Mouse (Mus musculus) heart, embryonic 11.5 days (tissue): ENCODE measurements around the gene Heatr4. TPM values are rescaled to one million over a fixed set of nuclear protein-coding genes. Genes with fewer than 3 reads are reported as not detected.
"Not testable (repeated sequence)": the region's sequence is repeated elsewhere in the genome, so short reads cannot be mapped to it uniquely, and the experiment has no call there.

Experiments used
- ATAC-seq: fragments of 200-750 bp; cut with Nextera tagmentation; replicated peaks from 2 replicates; pipeline ENCODE4 v1.8.0; 2017; ENCODE audit warnings: moderate library complexity; ENCODE audit not compliant: insufficient number of reproducible peaks, low FRiP score, low TSS enrichment
- H3K27ac ChIP-seq: fragments of 300-500 bp; sonication (generic); 2 replicates; pipeline ENCODE4 v1.5.1; 2014; ENCODE audit warnings: mild to moderate bottlenecking, low read depth, low read length
- H3K27me3 ChIP-seq: fragments of 300-500 bp; sonication (generic); 2 replicates; pipeline ENCODE4 v1.6.1; 2014; ENCODE audit warnings: mild to moderate bottlenecking, low read length, mixed read lengths; ENCODE audit not compliant: control insufficient read depth, insufficient read depth
- H3K36me3 ChIP-seq: fragments of 300-500 bp; sonication (generic); 2 replicates; pipeline ENCODE4 v1.6.1; 2014; ENCODE audit warnings: mild to moderate bottlenecking, low read length, moderate library complexity, mixed read lengths; ENCODE audit not compliant: control insufficient read depth, insufficient read depth
- H3K4me1 ChIP-seq: fragments of 300-500 bp; sonication (generic); 2 replicates; pipeline ENCODE4 v1.6.1; 2014; ENCODE audit warnings: low read length; ENCODE audit not compliant: control insufficient read depth, insufficient read depth
- H3K4me2 ChIP-seq: fragments of 300-500 bp; sonication (generic); 2 replicates; pipeline ENCODE4 v1.6.1; 2014; ENCODE audit warnings: mild to moderate bottlenecking, moderate library complexity
- H3K4me3 ChIP-seq: fragments of 300-500 bp; sonication (generic); 2 replicates; pipeline ENCODE4 v1.5.1; 2014; ENCODE audit warnings: low read depth, low read length
- H3K9ac ChIP-seq: fragments of 300-500 bp; sonication (generic); 2 replicates; pipeline ENCODE4 v1.6.1; 2014; ENCODE audit warnings: mild to moderate bottlenecking, low read depth, low read length, moderate library complexity
- H3K9me3 ChIP-seq: fragments of 300-500 bp; sonication (generic); replicated peaks from 2 replicates; pipeline ENCODE4 v1.6.1; 2016; ENCODE audit warnings: low read length; ENCODE audit not compliant: control insufficient read depth
- WGBS: fragments of 180-500 bp; shearing (Covaris S2); extraction: QIAGEN DNeasy Blood & Tissue Kit; methylation state at CpG from one replicate; pipeline ENCODE4 v1.1.7; 2014; ENCODE audit not compliant: insufficient replicate concordance; 5-methylcytosine and 5-hydroxymethylcytosine counted together
- polyA plus RNA-seq: library from polyadenylated mRNA; unstranded; fragments of >200 nt; fragmentation: Nextera tagmentation; extraction: Ambion mirVana; gene quantifications from 2 replicates; pipeline ENCODE4 v1.2.1, GENCODE M21; 2014

Heatr4 gene
- polyA plus RNA-seq, 1 experiment from 2014 or later = not detected

GRCm38 (mm10) chr12:83939332-83939731 is 45.3 kb downstream of the Heatr4 start:
- Histone ChIP-seq H3K27ac (no peak overlapping the region; the same call in 1 of the 2 replicates), H3K27me3 (no peaks in the 10 kb centered on the region), H3K4me2 (no peak overlapping the region), H3K9me3 (no peaks in the 10 kb centered on the region), H3K36me3 (no peaks in the 10 kb centered on the region), H3K4me3 (no peak overlapping the region), H3K4me1 (no peaks in the 10 kb centered on the region), H3K9ac (no peak overlapping the region)
- 72% methylated on average over 2 of the region's 2 CpGs for WGBS
- no peak for ATAC-seq

- not testable (repeated sequence) for ATAC-seq, H3K9ac ChIP-seq, H3K4me3 ChIP-seq
Measured at GRCm38 (mm10) chr12:83938592-83938991, 46.1 kb downstream of the Heatr4 start.

GRCm38 (mm10) chr12:83937600-83937999 is 47.1 kb downstream of the Heatr4 start:
- Histone ChIP-seq H3K4me2 (no peak overlapping the region), H3K9ac (no peak overlapping the region), H3K27ac (no peak overlapping the region), H3K27me3 (no peaks in the 10 kb centered on the region), H3K9me3 (no peaks in the 10 kb centered on the region), H3K4me3 (no peak overlapping the region), H3K36me3 (no peaks in the 10 kb centered on the region), H3K4me1 (no peaks in the 10 kb centered on the region)
- ATAC-seq = no peak
- 59% methylated on average over 10 of the region's 10 CpGs for WGBS

More at GRCm38 (mm10) chr12:83938592-83938991, 46.1 kb downstream of the Heatr4 start:
- not testable (repeated sequence) for H3K27me3 ChIP-seq, H3K36me3 ChIP-seq, H3K9me3 ChIP-seq, H3K27ac ChIP-seq, H3K4me1 ChIP-seq, H3K4me2 ChIP-seq
- 51% methylated on average over 1 of the region's 1 CpGs for WGBS

GRCm38 (mm10) chr12:83929186-83929804 is 55.4 kb downstream of the Heatr4 start:
- WGBS = 5% methylated on average over 2 of the region's 2 CpGs
- no peak for ATAC-seq

GRCm38 (mm10) chr12:83927747-83928146 is 56.9 kb downstream of the Heatr4 start:
- no peak for ATAC-seq
- Histone ChIP-seq H3K27ac (no peak overlapping the region), H3K36me3 (no peaks in the 10 kb centered on the region), H3K4me3 (no peak overlapping the region), H3K9ac (no peak overlapping the region), H3K4me1 (peaks cover 35% of the 10 kb centered on the region), H3K4me2 (no peak overlapping the region), H3K27me3 (no peaks in the 10 kb centered on the region), H3K9me3 (no peaks in the 10 kb centered on the region)
- WGBS = 67% methylated on average over 4 of the region's 4 CpGs

More at GRCm38 (mm10) chr12:83929186-83929804, 55.4 kb downstream of the Heatr4 start:
- H3K27ac ChIP-seq = peak overlapping the region; percentile 50; the same call in 1 of the 2 replicates
- no peak overlapping the region for H3K9ac ChIP-seq
- H3K4me3 ChIP-seq = no peak overlapping the region
- H3K36me3 ChIP-seq = no peaks in the 10 kb centered on the region
- peaks cover 24% of the 10 kb centered on the region for H3K4me1 ChIP-seq
- H3K4me2 ChIP-seq = no peak overlapping the region
- no peaks in the 10 kb centered on the region for H3K27me3 ChIP-seq
- H3K9me3 ChIP-seq = no peaks in the 10 kb centered on the region

GRCm38 (mm10) chr12:83926061-83926460 is 58.6 kb downstream of the Heatr4 start:
- no peak for ATAC-seq
- H3K4me3 ChIP-seq = no peak overlapping the region
- H3K9ac ChIP-seq = no peak overlapping the region
- H3K9me3 ChIP-seq = no peaks in the 10 kb centered on the region
- no peaks in the 10 kb centered on the region for H3K27me3 ChIP-seq
- H3K36me3 ChIP-seq = no peaks in the 10 kb centered on the region
- no peak overlapping the region for H3K4me2 ChIP-seq
- WGBS = 70% methylated on average over 2 of the region's 2 CpGs
- no peak overlapping the region for H3K27ac ChIP-seq
- H3K4me1 ChIP-seq = peaks cover 35% of the 10 kb centered on the region

GRCm38 (mm10) chr12:83925160-83925703 is 59.4 kb downstream of the Heatr4 start:
- peak overlapping the region; percentile 82 for H3K27ac ChIP-seq
- peak overlapping the region; percentile 58 for H3K9ac ChIP-seq
- WGBS = 32% methylated on average over 7 of the region's 7 CpGs
- peak overlapping the region; percentile 52 for H3K4me2 ChIP-seq
- no peaks in the 10 kb centered on the region for H3K27me3 ChIP-seq
- no peaks in the 10 kb centered on the region for H3K36me3 ChIP-seq
- no peaks in the 10 kb centered on the region for H3K9me3 ChIP-seq
- ATAC-seq = no peak
- peaks cover 37% of the 10 kb centered on the region for H3K4me1 ChIP-seq
- no peak overlapping the region for H3K4me3 ChIP-seq

- H3K9ac ChIP-seq = no peak overlapping the region
- no peaks in the 10 kb centered on the region for H3K9me3 ChIP-seq
- WGBS = 34% methylated on average over 3 of the region's 3 CpGs
- H3K4me2 ChIP-seq = peak overlapping the region; percentile 29
- ATAC-seq = no peak
- H3K27ac ChIP-seq = peak overlapping the region; percentile 82
- H3K4me1 ChIP-seq = peaks cover 41% of the 10 kb centered on the region
- H3K4me3 ChIP-seq = no peak overlapping the region
- H3K36me3 ChIP-seq = no peaks in the 10 kb centered on the region
- H3K27me3 ChIP-seq = no peaks in the 10 kb centered on the region
Measured at GRCm38 (mm10) chr12:83924332-83924731, 60.3 kb downstream of the Heatr4 start.

- ATAC-seq = no peak
- Histone ChIP-seq H3K27ac (peak overlapping the region; percentile 82), H3K9me3 (no peaks in the 10 kb centered on the region), H3K27me3 (no peaks in the 10 kb centered on the region), H3K36me3 (no peaks in the 10 kb centered on the region), H3K4me3 (no peak overlapping the region), H3K9ac (no peak overlapping the region), H3K4me2 (peak overlapping the region; percentile 73; the same call in 1 of the 2 replicates), H3K4me1 (peaks cover 35% of the 10 kb centered on the region)
- 38% methylated on average over 1 of the region's 1 CpGs for WGBS
Measured at GRCm38 (mm10) chr12:83923486-83923859, 61.2 kb downstream of the Heatr4 start.
